Mouse (Mus musculus) ES-Bruce4 (cell line): Measurements from ENCODE around the gene Spata17.

Source experiments
- CTCF ChIP-seq: IDR thresholded peaks from one replicate; pipeline ENCODE4 v1.8.1; 2011; ENCODE audit warnings: low read depth, low read length
- EP300 ChIP-seq: IDR thresholded peaks from 2 replicates; pipeline ENCODE4 v1.6.1; 2011; ENCODE audit warnings: low read depth, low read length; ENCODE audit not compliant: insufficient read depth
- POLR2A ChIP-seq: IDR thresholded peaks from one replicate; pipeline ENCODE4 v1.8.1; 2011; ENCODE audit warnings: low read length; ENCODE audit not compliant: insufficient read depth

- no peak for TF ChIP-seq CTCF
- no peak for TF ChIP-seq EP300
- TF ChIP-seq POLR2A: no peak
Measured at GRCm38 (mm10) chr1:187133841-187134240, 81.4 kb downstream of the Spata17 start.
